Mouse (Mus musculus): ENCODE measurements around the gene Pim3. TPM values are rescaled to one million over a fixed set of nuclear protein-coding genes. Genes with fewer than 3 reads are reported as not detected.

Gene Pim3
- polyA plus RNA-seq, 1 experiment = 78.5 TPM

DNA sequence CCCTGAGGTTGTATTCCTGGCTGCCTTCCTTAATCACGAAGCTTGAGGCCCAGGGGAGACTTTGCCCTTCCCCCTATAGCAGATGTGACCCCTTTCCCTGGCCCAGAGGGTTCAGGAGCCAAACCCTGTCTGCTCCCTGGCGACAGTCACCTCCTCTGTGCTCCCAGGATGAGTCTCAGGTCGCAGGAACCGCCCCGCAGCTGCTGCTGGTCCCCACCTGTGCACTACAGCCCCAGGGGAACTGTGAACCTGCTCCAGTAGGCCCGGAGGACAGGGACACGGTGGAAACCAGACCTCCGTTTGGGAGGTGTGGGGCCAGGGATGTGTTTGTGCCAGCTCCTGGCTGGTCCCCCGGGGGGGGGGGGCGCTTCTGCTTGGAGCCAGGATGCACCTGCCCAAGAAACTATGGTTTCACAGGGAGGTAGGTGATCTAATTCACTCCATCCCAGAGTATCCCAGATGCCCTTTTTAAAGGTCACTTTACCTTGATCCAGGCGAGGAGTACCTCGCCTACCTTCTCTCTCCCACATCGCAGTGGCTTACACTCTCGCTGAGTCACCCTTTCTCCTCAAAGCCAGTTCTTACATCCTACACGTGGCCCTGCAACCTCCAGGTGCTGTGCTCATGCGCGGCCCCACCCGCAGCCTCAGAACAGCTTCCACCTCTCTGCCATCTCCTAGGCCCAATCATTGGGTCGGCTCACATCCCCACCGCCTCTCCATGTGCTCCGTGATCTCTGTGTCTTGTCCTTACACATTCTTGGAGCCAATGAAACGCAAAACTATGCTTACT lies 19.5 kb downstream of the Pim3 start:
- Histone ChIP-seq H3K27ac (ENCODE audit: insufficient read depth, low read depth, low read length) (no peak overlapping the region), H3K4me1 (ENCODE audit: control insufficient read depth, insufficient read depth, low read length) (peaks cover 4% of the 10 kb centered on the region; the same call in 1 of the 2 replicates), H3K4me3 (ENCODE audit: insufficient read depth, low read depth, low read length) (no peak overlapping the region), H3K36me3 (ENCODE audit: control insufficient read depth, insufficient read depth, low read length) (no peaks in the 10 kb centered on the region), H3K27me3 (replicated peaks; ENCODE audit: control insufficient read depth, insufficient read depth, low read length) (no peaks in the 10 kb centered on the region)
- WGBS = 76% methylated on average over 22 of the region's 22 CpGs
- DNase-seq = no peak
- TF ChIP-seq POLR2A (IDR thresholded peaks at IDR 0.05; ENCODE audit: low read depth, low read length) = no peak
- TF ChIP-seq CTCF (conservative IDR thresholded peaks at IDR 0.05; ENCODE audit: insufficient read depth, insufficient read length, low read depth, low read length) = no peak

DNA sequence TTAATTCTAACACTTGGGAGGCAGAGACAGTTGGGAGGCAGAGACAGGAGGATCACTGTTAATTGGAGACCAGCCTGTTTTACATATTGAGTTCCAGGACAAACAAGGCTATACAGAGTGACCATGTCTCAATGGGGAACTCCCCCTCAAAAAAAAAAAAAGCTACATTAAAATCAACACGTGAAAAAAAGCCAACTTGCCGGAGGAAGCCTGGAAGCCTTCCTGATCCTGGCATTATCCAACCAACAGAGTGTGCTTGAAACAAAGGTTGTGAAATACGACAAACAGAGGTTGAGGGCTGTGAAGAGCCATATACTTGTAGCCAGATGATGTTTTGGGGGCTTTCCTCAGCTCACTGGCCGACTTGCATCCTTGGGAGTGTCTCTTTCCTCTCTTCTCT lies 20.9 kb downstream of the Pim3 start:
- Histone ChIP-seq H3K27ac (ENCODE audit: insufficient read depth, low read depth, low read length) (no peak overlapping the region), H3K36me3 (ENCODE audit: control insufficient read depth, insufficient read depth, low read length) (no peaks in the 10 kb centered on the region), H3K4me1 (ENCODE audit: control insufficient read depth, insufficient read depth, low read length) (no peaks in the 10 kb centered on the region), H3K4me3 (ENCODE audit: insufficient read depth, low read depth, low read length) (no peak overlapping the region), H3K27me3 (replicated peaks; ENCODE audit: control insufficient read depth, insufficient read depth, low read length) (no peaks in the 10 kb centered on the region)
- DNase-seq = no peak
- no peak for TF ChIP-seq CTCF (conservative IDR thresholded peaks at IDR 0.05; ENCODE audit: insufficient read depth, insufficient read length, low read depth, low read length)
- no peak for TF ChIP-seq POLR2A (IDR thresholded peaks at IDR 0.05; ENCODE audit: low read depth, low read length)
- WGBS = 52% methylated on average over 4 of the region's 4 CpGs

DNA sequence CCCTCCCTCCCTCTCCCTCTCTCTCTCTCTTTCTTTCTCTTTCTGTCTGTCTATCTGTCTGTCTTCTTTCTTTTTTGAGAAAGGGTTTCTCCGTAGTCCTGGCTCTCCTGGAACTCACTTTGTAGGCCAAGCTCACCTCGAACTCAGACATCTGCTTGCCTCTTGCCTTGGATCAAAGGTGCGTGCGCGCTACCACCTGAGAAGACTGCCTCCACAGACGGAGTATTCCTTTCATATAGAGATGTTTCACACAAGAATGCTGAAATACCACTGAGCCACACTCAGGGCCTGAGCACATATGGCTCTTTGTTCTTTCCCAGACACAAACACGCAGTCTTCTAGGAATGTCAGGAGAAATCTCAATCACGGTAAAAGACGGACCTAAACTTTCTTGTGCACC lies 21.4 kb downstream of the Pim3 start:
- 92% methylated on average over 9 of the region's 9 CpGs for WGBS
- DNase-seq = no peak
- no peak overlapping the region for H3K4me3 ChIP-seq (ENCODE audit: insufficient read depth, low read depth, low read length)
- H3K27ac ChIP-seq (ENCODE audit: insufficient read depth, low read depth, low read length) = no peak overlapping the region
- no peaks in the 10 kb centered on the region for H3K27me3 ChIP-seq (replicated peaks; ENCODE audit: control insufficient read depth, insufficient read depth, low read length)
- no peaks in the 10 kb centered on the region for H3K4me1 ChIP-seq (ENCODE audit: control insufficient read depth, insufficient read depth, low read length)
- no peaks in the 10 kb centered on the region for H3K36me3 ChIP-seq (ENCODE audit: control insufficient read depth, insufficient read depth, low read length)
- TF ChIP-seq POLR2A (IDR thresholded peaks at IDR 0.05; ENCODE audit: low read depth, low read length) = no peak
- TF ChIP-seq CTCF (conservative IDR thresholded peaks at IDR 0.05; ENCODE audit: insufficient read depth, insufficient read length, low read depth, low read length) = no peak

DNA sequence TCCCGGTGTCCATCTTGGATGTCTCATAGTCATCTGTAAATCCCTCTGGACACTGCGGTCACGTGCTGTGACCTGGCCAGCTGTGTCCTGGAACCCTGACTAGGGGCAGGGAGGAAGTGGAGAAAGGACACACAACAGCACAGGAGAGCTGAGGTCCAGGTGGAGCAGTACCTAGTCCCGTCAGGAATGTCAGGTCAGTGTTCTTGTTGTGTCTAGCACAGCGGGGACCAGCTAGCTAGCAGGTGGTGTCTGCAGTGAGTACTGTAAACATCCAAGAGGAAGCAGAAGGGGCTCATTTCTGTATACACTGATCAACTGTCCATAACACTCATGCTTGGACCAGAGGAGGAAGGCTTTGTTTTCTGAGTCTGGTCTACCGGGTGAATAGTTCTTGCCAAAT lies 23.4 kb downstream of the Pim3 start:
- no peak overlapping the region for H3K4me3 ChIP-seq (ENCODE audit: insufficient read depth, low read depth, low read length)
- H3K36me3 ChIP-seq (ENCODE audit: control insufficient read depth, insufficient read depth, low read length) = no peaks in the 10 kb centered on the region
- H3K27me3 ChIP-seq (replicated peaks; ENCODE audit: control insufficient read depth, insufficient read depth, low read length) = no peaks in the 10 kb centered on the region
- no peak for DNase-seq
- no peak overlapping the region for H3K27ac ChIP-seq (ENCODE audit: insufficient read depth, low read depth, low read length)
- H3K4me1 ChIP-seq (ENCODE audit: control insufficient read depth, insufficient read depth, low read length) = no peaks in the 10 kb centered on the region
- TF ChIP-seq CTCF (conservative IDR thresholded peaks at IDR 0.05; ENCODE audit: insufficient read depth, insufficient read length, low read depth, low read length) = no peak
- TF ChIP-seq POLR2A (IDR thresholded peaks at IDR 0.05; ENCODE audit: low read depth, low read length) = no peak
- whole genome bisulfite sequencing = 88% methylated on average over 6 of the region's 6 CpGs

DNA sequence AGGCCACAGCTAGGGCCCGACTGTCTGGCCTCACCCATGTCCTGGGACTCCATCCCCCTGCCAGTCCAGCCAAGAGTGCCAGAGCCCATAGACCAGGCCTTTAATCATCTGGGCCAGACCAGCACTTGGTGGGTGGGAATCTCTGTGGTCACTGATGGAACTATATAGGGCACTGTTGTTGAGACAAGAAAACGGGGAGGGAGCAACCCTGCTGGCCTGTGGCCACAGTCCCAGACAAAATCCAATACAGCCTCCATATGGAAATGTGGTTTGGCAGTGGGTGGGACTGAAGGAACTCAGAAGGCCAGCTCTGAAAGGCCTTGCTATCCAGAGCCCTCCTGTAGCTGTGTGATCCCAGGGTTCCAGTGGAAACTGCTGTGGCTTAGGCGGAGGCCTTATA lies 27.0 kb downstream of the Pim3 start:
- 93% methylated on average over 3 of the region's 3 CpGs for WGBS
- TF ChIP-seq CTCF (conservative IDR thresholded peaks at IDR 0.05; ENCODE audit: insufficient read depth, insufficient read length, low read depth, low read length) (no peak), POLR2A (IDR thresholded peaks at IDR 0.05; ENCODE audit: low read depth, low read length) (no peak)
- Histone ChIP-seq H3K27ac (ENCODE audit: insufficient read depth, low read depth, low read length) (no peak overlapping the region), H3K4me3 (ENCODE audit: insufficient read depth, low read depth, low read length) (no peak overlapping the region), H3K27me3 (replicated peaks; ENCODE audit: control insufficient read depth, insufficient read depth, low read length) (no peaks in the 10 kb centered on the region), H3K36me3 (ENCODE audit: control insufficient read depth, insufficient read depth, low read length) (no peaks in the 10 kb centered on the region), H3K4me1 (ENCODE audit: control insufficient read depth, insufficient read depth, low read length) (peaks cover 6% of the 10 kb centered on the region; the same call in 1 of the 2 replicates)
- no peak for DNase-seq

DNA sequence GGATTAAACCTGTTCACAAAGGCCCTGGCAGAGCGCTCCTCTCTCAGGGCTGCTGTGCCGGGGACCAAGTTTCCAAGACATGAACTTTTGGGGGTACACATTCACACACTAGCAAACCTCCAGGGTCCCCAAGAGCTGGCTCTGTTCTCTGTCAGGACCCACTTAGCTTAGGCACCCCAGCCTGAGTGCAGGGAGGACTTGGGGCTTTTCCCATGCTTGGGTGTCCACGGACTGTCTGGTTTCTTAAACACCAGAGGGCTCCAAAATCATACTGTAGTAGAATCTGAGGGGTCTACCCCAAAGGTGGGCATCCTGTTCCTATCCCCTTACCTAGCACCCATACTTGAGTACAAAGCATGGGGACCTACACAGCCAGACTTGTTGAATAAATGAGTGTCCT lies 28.0 kb downstream of the Pim3 start:
- WGBS = 98% methylated on average over 3 of the region's 3 CpGs
- Histone ChIP-seq H3K27me3 (replicated peaks; ENCODE audit: control insufficient read depth, insufficient read depth, low read length) (no peaks in the 10 kb centered on the region), H3K4me1 (ENCODE audit: control insufficient read depth, insufficient read depth, low read length) (peaks cover 6% of the 10 kb centered on the region; the same call in 1 of the 2 replicates), H3K4me3 (ENCODE audit: insufficient read depth, low read depth, low read length) (no peak overlapping the region), H3K36me3 (ENCODE audit: control insufficient read depth, insufficient read depth, low read length) (no peaks in the 10 kb centered on the region), H3K27ac (ENCODE audit: insufficient read depth, low read depth, low read length) (no peak overlapping the region)
- no peak for DNase-seq
- TF ChIP-seq CTCF (conservative IDR thresholded peaks at IDR 0.05; ENCODE audit: insufficient read depth, insufficient read length, low read depth, low read length) (no peak), POLR2A (IDR thresholded peaks at IDR 0.05; ENCODE audit: low read depth, low read length) (no peak)

DNA sequence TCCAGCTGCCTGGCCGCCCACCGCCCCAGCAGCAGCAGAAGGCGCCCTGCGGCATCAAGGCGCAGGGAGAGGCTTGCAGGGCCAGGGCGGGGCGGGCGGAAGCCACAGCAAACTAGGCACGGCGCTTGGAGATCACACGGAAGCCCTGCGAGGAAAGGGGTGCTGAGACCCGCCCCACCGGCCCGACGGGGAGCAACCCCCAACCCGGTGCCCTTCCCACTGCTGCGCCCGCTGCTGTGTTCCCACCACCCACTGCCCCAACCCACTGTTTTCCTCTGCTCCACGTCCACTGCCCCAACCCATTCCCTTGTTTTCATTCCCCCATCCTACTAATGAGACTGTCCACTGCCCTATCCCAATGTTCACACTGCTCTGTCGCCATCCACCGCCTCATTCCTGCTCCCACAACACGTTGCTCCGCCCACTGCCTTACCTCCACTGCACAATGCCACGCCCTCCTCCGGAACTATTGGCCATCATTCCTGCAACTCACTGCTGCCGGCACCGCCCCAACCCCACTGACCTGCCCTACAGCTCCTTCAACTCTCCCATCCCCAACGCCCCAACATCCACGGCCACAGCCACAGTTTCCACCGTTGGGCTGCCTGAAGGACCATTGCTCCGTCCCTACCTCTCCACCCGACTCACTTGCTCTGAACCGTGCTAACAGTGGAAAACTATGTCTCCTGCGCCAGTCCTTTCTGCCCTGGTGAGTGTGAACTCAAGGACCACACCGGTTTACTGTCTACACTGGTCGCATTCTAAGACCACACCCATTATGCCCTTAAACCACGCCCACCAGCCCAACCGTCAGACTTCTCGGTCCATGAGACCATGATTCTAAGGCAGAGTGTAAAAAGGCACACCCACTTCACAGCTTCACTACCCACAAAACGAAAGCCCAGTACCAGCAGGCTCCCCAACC lies 29.0 kb downstream of the Pim3 start:
- peak; percentile 95 for DNase-seq
- Histone ChIP-seq H3K4me3 (ENCODE audit: insufficient read depth, low read depth, low read length) (peak overlapping the region; percentile 51), H3K27ac (ENCODE audit: insufficient read depth, low read depth, low read length) (no peak overlapping the region), H3K4me1 (ENCODE audit: control insufficient read depth, insufficient read depth, low read length) (peaks cover 6% of the 10 kb centered on the region; the same call in 1 of the 2 replicates), H3K36me3 (ENCODE audit: control insufficient read depth, insufficient read depth, low read length) (no peaks in the 10 kb centered on the region), H3K27me3 (replicated peaks; ENCODE audit: control insufficient read depth, insufficient read depth, low read length) (no peaks in the 10 kb centered on the region)
- peak; percentile 42 for TF ChIP-seq POLR2A (IDR thresholded peaks at IDR 0.05; ENCODE audit: low read depth, low read length)
- peak; percentile 30 for TF ChIP-seq CTCF (conservative IDR thresholded peaks at IDR 0.05; ENCODE audit: insufficient read depth, insufficient read length, low read depth, low read length)
- WGBS = 3% methylated on average over 41 of the region's 41 CpGs
